Mouse (Mus musculus) midbrain, embryonic 14.5 days (tissue): ENCODE measurements around the gene Slc25a43. TPM values are rescaled to one million over a fixed set of nuclear protein-coding genes. Genes with fewer than 3 reads are reported as not detected.

Experiments
- ATAC-seq: fragments of 200-750 bp; cut with Nextera tagmentation; 2 replicates; pipeline ENCODE4 v1.8.0; 2017; ENCODE audit warnings: moderate number of reproducible peaks, moderate library complexity; ENCODE audit not compliant: low FRiP score, low TSS enrichment
- DNase-seq: peaks from one replicate; pipeline ENCODE4 v3.0.0-alpha.2; 2015
- H3K27ac ChIP-seq: fragments of 300-500 bp; sonication (generic); replicated peaks from 2 replicates; pipeline ENCODE4 v1.5.1; 2014; ENCODE audit warnings: mild to moderate bottlenecking, low read depth, low read length, moderate library complexity
- H3K27me3 ChIP-seq: fragments of 300-500 bp; sonication (generic); 2 replicates; pipeline ENCODE4 v1.6.1; 2014; ENCODE audit warnings: low read length, control low read depth, mixed read lengths; ENCODE audit not compliant: control insufficient read depth, insufficient read depth
- H3K36me3 ChIP-seq: fragments of 300-500 bp; sonication (generic); 2 replicates; pipeline ENCODE4 v1.6.1; 2014; ENCODE audit warnings: low read length, control low read depth; ENCODE audit not compliant: control insufficient read depth, insufficient read depth
- H3K4me1 ChIP-seq: fragments of 300-500 bp; sonication (generic); 2 replicates; pipeline ENCODE4 v1.6.1; 2014; ENCODE audit warnings: mild to moderate bottlenecking, antibody characterized with exemption, low read length, control low read depth; ENCODE audit not compliant: control insufficient read depth, insufficient read depth
- H3K4me2 ChIP-seq: fragments of 300-500 bp; sonication (generic); 2 replicates; pipeline ENCODE4 v1.6.1; 2014; ENCODE audit warnings: mild to moderate bottlenecking, low read length, moderate library complexity
- H3K4me3 ChIP-seq: fragments of 300-500 bp; sonication (generic); replicated peaks from 2 replicates; pipeline ENCODE4 v1.5.1; 2014; ENCODE audit warnings: low read depth, low read length
- H3K9ac ChIP-seq: fragments of 300-500 bp; sonication (generic); replicated peaks from 2 replicates; pipeline ENCODE4 v1.6.1; 2014; ENCODE audit warnings: mild to moderate bottlenecking, low read length, moderate library complexity
- H3K9me3 ChIP-seq: fragments of 300-500 bp; sonication (generic); 2 replicates; pipeline ENCODE4 v1.6.1; 2016; ENCODE audit warnings: low read length, control low read depth, mixed read lengths; ENCODE audit not compliant: control insufficient read depth
- WGBS: fragments of 180-500 bp; shearing (Covaris S2); extraction: QIAGEN DNeasy Blood & Tissue Kit; methylation state at CpG from one replicate; pipeline ENCODE4 v1.1.7; 2014; 5-methylcytosine and 5-hydroxymethylcytosine counted together
- polyA plus RNA-seq: library from polyadenylated mRNA; unstranded; fragments of >200 nt; fragmentation: Nextera tagmentation; extraction: Ambion mirVana; gene quantifications from 2 replicates; pipeline ENCODE4 v1.2.1, GENCODE M21; 2014

Gene Slc25a43
- polyA plus RNA-seq, result 0.65 and 0.71 TPM in 2 replicates

- Histone ChIP-seq H3K9ac (peak within 1 kb of the TSS; percentile 58; the same call in 1 of the 2 replicates), H3K27me3 (no peaks in the 10 kb centered on the region), H3K4me2 (peak within 1 kb of the TSS; percentile 63), H3K36me3 (no peaks in the 10 kb centered on the region), H3K4me3 (peak within 1 kb of the TSS; percentile 35), H3K4me1 (no peaks in the 10 kb centered on the region; the same call in 1 of the 2 replicates), H3K9me3 (no peaks in the 10 kb centered on the region), H3K27ac (no peak within 1 kb of the TSS)
- WGBS, result 22% methylated on average over 36 of the region's 36 CpGs
- ATAC-seq (peak; percentile 40; the same call in 1 of the 2 replicates), DNase-seq (peak; percentile 31)
Observed at GRCm38 (mm10) chrX:36743503-36744101, at the start of gene Slc25a43. Slc25a43 (plus strand) TSS chrX:36743659.

DNA sequence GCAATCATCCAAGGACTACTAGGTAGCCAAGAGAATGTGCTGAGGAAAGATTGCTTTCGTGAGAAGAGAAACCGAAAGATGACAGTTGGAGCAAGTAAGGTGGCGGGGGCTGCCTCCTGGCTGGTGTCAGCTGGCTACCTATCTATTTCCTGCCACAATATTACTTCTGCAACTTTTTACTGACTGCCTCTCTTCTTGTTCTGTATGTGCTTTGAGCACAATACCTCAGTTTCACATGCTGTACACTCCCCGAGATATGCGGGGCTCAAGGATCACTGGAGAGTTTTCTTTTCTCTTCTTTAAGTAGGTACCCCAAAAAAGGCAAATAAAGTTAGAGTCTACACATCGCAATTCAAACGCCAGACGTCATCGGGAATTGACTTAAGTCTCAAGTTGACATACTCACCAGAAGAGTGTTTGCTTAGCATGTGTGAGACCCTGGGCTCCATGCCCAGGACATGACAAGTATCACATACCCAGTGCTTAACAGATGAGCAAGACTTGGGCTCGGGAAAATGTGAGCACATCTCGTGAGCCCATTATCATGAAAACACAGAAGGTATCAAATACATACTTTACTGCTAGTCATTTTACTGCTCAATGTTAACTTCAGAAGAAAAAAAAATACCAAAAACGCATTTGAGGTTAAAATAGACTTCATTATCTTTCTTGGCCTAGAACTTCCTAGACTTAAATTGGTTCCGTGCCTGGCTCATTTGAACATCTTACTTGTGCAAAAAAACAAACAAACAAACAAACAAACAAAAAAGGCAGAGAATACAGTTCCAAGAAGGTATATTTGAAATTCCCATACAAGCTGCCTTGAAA lies 3.1 kb upstream of the Slc25a43 start:
- Histone ChIP-seq H3K4me1 (no peaks in the 10 kb centered on the region; the same call in 1 of the 2 replicates), H3K4me2 (no peak overlapping the region), H3K9ac (no peak overlapping the region), H3K27me3 (no peaks in the 10 kb centered on the region), H3K9me3 (no peaks in the 10 kb centered on the region), H3K27ac (no peak overlapping the region), H3K36me3 (no peaks in the 10 kb centered on the region), H3K4me3 (no peak overlapping the region)
- ATAC-seq (no peak), DNase-seq (no peak)
- 92% methylated on average over 13 of the region's 13 CpGs for WGBS

- WGBS, result 32% methylated on average over 6 of the region's 6 CpGs
- no peaks in the 10 kb centered on the region; the same call in 1 of the 2 replicates for H3K4me1 ChIP-seq
- H3K9ac ChIP-seq, result no peak overlapping the region
- H3K4me2 ChIP-seq, result no peak overlapping the region
- H3K36me3 ChIP-seq, result no peaks in the 10 kb centered on the region
- H3K27ac ChIP-seq, result no peak overlapping the region
- DNase-seq (peak; percentile 41), ATAC-seq (no peak)
- H3K4me3 ChIP-seq, result no peak overlapping the region
- no peaks in the 10 kb centered on the region for H3K9me3 ChIP-seq
- H3K27me3 ChIP-seq, result no peaks in the 10 kb centered on the region
Observed at GRCm38 (mm10) chrX:36741278-36741677, 2.2 kb upstream of the Slc25a43 start.

GRCm38 (mm10) chrX:36742744-36743143 lies 715 bp upstream of the Slc25a43 start:
- DNase-seq (no peak), ATAC-seq (no peak)
- Histone ChIP-seq H3K4me2 (no peak overlapping the region), H3K4me3 (no peak overlapping the region), H3K9me3 (no peaks in the 10 kb centered on the region), H3K27ac (no peak overlapping the region), H3K9ac (no peak overlapping the region), H3K4me1 (no peaks in the 10 kb centered on the region; the same call in 1 of the 2 replicates), H3K36me3 (no peaks in the 10 kb centered on the region), H3K27me3 (no peaks in the 10 kb centered on the region)
- 91% methylated on average over 5 of the region's 5 CpGs for WGBS

DNA sequence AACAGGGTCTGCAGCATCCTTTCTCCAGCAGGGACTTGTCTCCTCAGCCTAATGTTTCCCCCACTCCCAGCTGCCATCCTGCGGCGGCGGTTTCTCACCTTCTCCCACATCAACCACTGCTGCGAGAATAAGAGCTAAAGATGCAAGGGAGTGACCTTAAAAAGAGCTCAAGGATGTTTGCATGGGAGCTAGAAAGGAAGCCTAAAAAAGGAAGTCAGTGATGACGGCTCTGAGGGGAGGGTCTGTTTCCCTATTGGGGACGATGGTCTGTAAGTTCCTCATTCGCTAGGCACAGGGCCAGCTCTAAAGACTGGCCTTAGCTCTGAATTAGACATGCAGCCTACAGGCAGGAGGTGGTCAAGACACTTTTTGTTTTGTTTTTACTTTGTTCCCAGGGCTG lies 1.3 kb downstream of the Slc25a43 start:
- Histone ChIP-seq H3K27ac (no peak overlapping the region), H3K27me3 (no peaks in the 10 kb centered on the region), H3K4me2 (no peak overlapping the region), H3K9ac (no peak overlapping the region), H3K4me1 (no peaks in the 10 kb centered on the region; the same call in 1 of the 2 replicates), H3K4me3 (no peak overlapping the region), H3K36me3 (no peaks in the 10 kb centered on the region), H3K9me3 (no peaks in the 10 kb centered on the region)
- ATAC-seq (no peak), DNase-seq (no peak)
- WGBS, result 70% methylated on average over 7 of the region's 7 CpGs

- DNase-seq, result no peak
- Histone ChIP-seq H3K27ac (no peak overlapping the region), H3K4me2 (no peak overlapping the region), H3K4me3 (no peak overlapping the region), H3K27me3 (no peaks in the 10 kb centered on the region), H3K9ac (no peak overlapping the region), H3K9me3 (no peaks in the 10 kb centered on the region), H3K4me1 (no peaks in the 10 kb centered on the region; the same call in 1 of the 2 replicates), H3K36me3 (no peaks in the 10 kb centered on the region)
- 92% methylated on average over 7 of the region's 7 CpGs for WGBS
- no peak for ATAC-seq
Observed at GRCm38 (mm10) chrX:36745333-36745732, 1.9 kb downstream of the Slc25a43 start.

DNA sequence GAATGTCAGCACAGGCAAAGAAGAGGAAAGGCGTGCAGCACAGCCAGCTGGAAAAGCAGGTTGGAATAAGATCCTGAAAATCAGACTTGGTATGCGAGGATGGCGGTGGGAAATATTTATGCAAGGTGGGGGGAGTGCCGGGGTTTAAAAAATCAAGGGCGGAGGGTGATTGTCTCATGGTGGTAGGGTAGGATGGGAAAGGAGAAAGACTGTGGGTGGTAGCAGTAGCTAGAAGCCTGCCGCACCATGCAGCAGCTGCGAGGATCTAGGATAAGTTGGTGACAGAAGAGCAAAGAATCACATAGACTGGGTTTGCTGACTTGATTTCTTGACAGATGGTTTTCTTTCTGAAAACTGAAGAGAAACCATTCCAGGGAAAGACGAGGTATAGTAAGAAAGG lies 3.3 kb downstream of the Slc25a43 start:
- H3K9ac ChIP-seq, result no peak overlapping the region
- H3K27me3 ChIP-seq, result no peaks in the 10 kb centered on the region
- no peak overlapping the region for H3K4me2 ChIP-seq
- H3K9me3 ChIP-seq, result no peaks in the 10 kb centered on the region
- no peaks in the 10 kb centered on the region; the same call in 1 of the 2 replicates for H3K4me1 ChIP-seq
- no peak overlapping the region for H3K4me3 ChIP-seq
- 85% methylated on average over 8 of the region's 8 CpGs for WGBS
- ATAC-seq (no peak), DNase-seq (no peak)
- H3K27ac ChIP-seq, result no peak overlapping the region
- no peaks in the 10 kb centered on the region for H3K36me3 ChIP-seq

GRCm38 (mm10) chrX:36748573-36748972 lies 5.1 kb downstream of the Slc25a43 start:
- WGBS, result 34% methylated on average over 3 of the region's 3 CpGs
- Histone ChIP-seq H3K4me2 (no peak overlapping the region), H3K27me3 (no peaks in the 10 kb centered on the region), H3K27ac (no peak overlapping the region), H3K9me3 (no peaks in the 10 kb centered on the region), H3K36me3 (no peaks in the 10 kb centered on the region), H3K4me1 (no peaks in the 10 kb centered on the region; the same call in 1 of the 2 replicates), H3K9ac (no peak overlapping the region), H3K4me3 (no peak overlapping the region)
- DNase-seq, result no peak
- ATAC-seq, result no peak
